Mouse (Mus musculus) midbrain, embryonic 11.5 days (tissue): ENCODE data around the gene Bckdhb. TPM values are rescaled to one million over a fixed set of nuclear protein-coding genes. Genes with fewer than 3 reads are reported as not detected.
A peak's percentile ranks its signal among the peaks of the same experiment; 100 is the strongest.

Source experiments
- ATAC-seq: fragments of 200-750 bp; cut with Nextera tagmentation; 2 replicates; pipeline ENCODE4 v1.8.0; 2017; ENCODE audit warnings: moderate TSS enrichment, moderate library complexity; ENCODE audit not compliant: low FRiP score
- DNase-seq: peaks from one replicate; pipeline ENCODE4 v3.0.0; 2015; ENCODE audit warnings: low spot score; ENCODE audit errors: missing footprints
- H3K27ac ChIP-seq: fragments of 300-500 bp; sonication (generic); 2 replicates; pipeline ENCODE4 v1.5.1; 2014; ENCODE audit warnings: low read depth, low read length
- H3K27me3 ChIP-seq: fragments of 300-500 bp; sonication (generic); 2 replicates; pipeline ENCODE4 v1.6.1; 2014; ENCODE audit warnings: mild to moderate bottlenecking, low read length, moderate library complexity, mixed read lengths; ENCODE audit not compliant: control insufficient read depth, insufficient read depth
- H3K36me3 ChIP-seq: fragments of 300-500 bp; sonication (generic); 2 replicates; pipeline ENCODE4 v1.6.1; 2014; ENCODE audit warnings: mild to moderate bottlenecking, low read length, moderate library complexity, mixed read lengths; ENCODE audit not compliant: control insufficient read depth, insufficient read depth
- H3K4me1 ChIP-seq: fragments of 300-500 bp; sonication (generic); 2 replicates; pipeline ENCODE4 v1.6.1; 2014; ENCODE audit warnings: low read length; ENCODE audit not compliant: control insufficient read depth, insufficient read depth
- H3K4me2 ChIP-seq: fragments of 300-500 bp; sonication (generic); 2 replicates; pipeline ENCODE4 v1.6.1; 2014; ENCODE audit warnings: mild to moderate bottlenecking, moderate library complexity
- H3K4me3 ChIP-seq: fragments of 300-500 bp; sonication (generic); 2 replicates; pipeline ENCODE4 v1.5.1; 2014; ENCODE audit warnings: low read depth, low read length
- H3K9ac ChIP-seq: fragments of 300-500 bp; sonication (generic); 2 replicates; pipeline ENCODE4 v1.6.1; 2014; ENCODE audit warnings: low read length
- H3K9me3 ChIP-seq: fragments of 300-500 bp; sonication (generic); 2 replicates; pipeline ENCODE4 v1.6.1; 2016; ENCODE audit warnings: low read length; ENCODE audit not compliant: control insufficient read depth
- WGBS: fragments of 180-500 bp; shearing (Covaris S2); extraction: QIAGEN DNeasy Blood & Tissue Kit; methylation state at CpG from one replicate; pipeline ENCODE4 v1.1.7; 2014; 5-methylcytosine and 5-hydroxymethylcytosine counted together
- polyA plus RNA-seq: library from polyadenylated mRNA; unstranded; fragments of >200 nt; fragmentation: Nextera tagmentation; extraction: Ambion mirVana; gene quantifications from 2 replicates; pipeline ENCODE4 v1.2.1, GENCODE M21; 2014

Bckdhb gene
- polyA plus RNA-seq, 1 experiment from 2014 or later = 56.9 TPM

GRCm38 (mm10) chr9:84032669-84033341 is 107.9 kb downstream of the Bckdhb start:
- peak; percentile 92 for DNase-seq
- peak overlapping the region; percentile 59 for H3K27ac ChIP-seq
- H3K4me3 ChIP-seq = peak overlapping the region; percentile 6; the same call in 1 of the 2 replicates
- no peaks in the 10 kb centered on the region for H3K27me3 ChIP-seq
- peak overlapping the region; percentile 32 for H3K4me2 ChIP-seq
- WGBS = 6% methylated on average over 19 of the region's 19 CpGs
- H3K9ac ChIP-seq = peak overlapping the region; percentile 24; the same call in 1 of the 2 replicates
- peak; percentile 90 for ATAC-seq
- no peaks in the 10 kb centered on the region for H3K9me3 ChIP-seq
- peaks cover 17% of the 10 kb centered on the region for H3K4me1 ChIP-seq
- no peaks in the 10 kb centered on the region for H3K36me3 ChIP-seq

GRCm38 (mm10) chr9:84036046-84036445 is 111.1 kb downstream of the Bckdhb start:
- Histone ChIP-seq H3K9ac (no peak overlapping the region), H3K4me3 (no peak overlapping the region), H3K27me3 (no peaks in the 10 kb centered on the region), H3K4me2 (no peak overlapping the region), H3K9me3 (no peaks in the 10 kb centered on the region), H3K27ac (no peak overlapping the region), H3K36me3 (no peaks in the 10 kb centered on the region), H3K4me1 (peaks cover 17% of the 10 kb centered on the region)
- WGBS = 90% methylated on average over 8 of the region's 8 CpGs
- no peak for DNase-seq
- ATAC-seq = no peak

- Histone ChIP-seq H3K4me2 (no peak overlapping the region), H3K9me3 (no peaks in the 10 kb centered on the region), H3K27me3 (no peaks in the 10 kb centered on the region), H3K27ac (no peak overlapping the region), H3K4me1 (peaks cover 15% of the 10 kb centered on the region), H3K4me3 (no peak overlapping the region), H3K36me3 (no peaks in the 10 kb centered on the region), H3K9ac (no peak overlapping the region)
- 94% methylated on average over 1 of the region's 1 CpGs for WGBS
- ATAC-seq = no peak
- no peak for DNase-seq
These were observed 112.3 kb downstream of the Bckdhb start for GRCm38 (mm10) chr9:84037224-84037623.

GRCm38 (mm10) chr9:84038946-84039345 is 114.0 kb downstream of the Bckdhb start:
- Histone ChIP-seq H3K9me3 (no peaks in the 10 kb centered on the region), H3K4me1 (no peaks in the 10 kb centered on the region), H3K4me3 (no peak overlapping the region), H3K27me3 (no peaks in the 10 kb centered on the region), H3K36me3 (no peaks in the 10 kb centered on the region), H3K27ac (no peak overlapping the region), H3K4me2 (no peak overlapping the region), H3K9ac (no peak overlapping the region)
- 86% methylated on average over 4 of the region's 4 CpGs for WGBS
- DNase-seq (peak; percentile 12), ATAC-seq (no peak)

GRCm38 (mm10) chr9:84040376-84040775 is 115.4 kb downstream of the Bckdhb start:
- WGBS = 85% methylated on average over 2 of the region's 2 CpGs
- H3K27me3 ChIP-seq = no peaks in the 10 kb centered on the region
- ATAC-seq = no peak
- peak; percentile 41 for DNase-seq
- no peaks in the 10 kb centered on the region for H3K9me3 ChIP-seq
- no peak overlapping the region for H3K4me3 ChIP-seq
- H3K27ac ChIP-seq = no peak overlapping the region
- no peaks in the 10 kb centered on the region for H3K4me1 ChIP-seq
- H3K36me3 ChIP-seq = no peaks in the 10 kb centered on the region
- no peak overlapping the region for H3K9ac ChIP-seq
- no peak overlapping the region for H3K4me2 ChIP-seq

GRCm38 (mm10) chr9:84041631-84042277 is 116.8 kb downstream of the Bckdhb start:
- WGBS = 91% methylated on average over 4 of the region's 4 CpGs
- no peak overlapping the region for H3K4me3 ChIP-seq
- H3K27ac ChIP-seq = no peak overlapping the region
- no peaks in the 10 kb centered on the region for H3K4me1 ChIP-seq
- no peaks in the 10 kb centered on the region for H3K36me3 ChIP-seq
- no peak overlapping the region for H3K4me2 ChIP-seq
- ATAC-seq (no peak), DNase-seq (peak; percentile 69)
- no peaks in the 10 kb centered on the region for H3K9me3 ChIP-seq
- no peaks in the 10 kb centered on the region for H3K27me3 ChIP-seq
- no peak overlapping the region for H3K9ac ChIP-seq

- H3K36me3 ChIP-seq = no peaks in the 10 kb centered on the region
- ATAC-seq (no peak), DNase-seq (no peak)
- no peak overlapping the region for H3K9ac ChIP-seq
- no peaks in the 10 kb centered on the region for H3K27me3 ChIP-seq
- H3K4me3 ChIP-seq = no peak overlapping the region
- H3K4me1 ChIP-seq = no peaks in the 10 kb centered on the region
- WGBS = 85% methylated on average over 3 of the region's 3 CpGs
- no peaks in the 10 kb centered on the region for H3K9me3 ChIP-seq
- no peak overlapping the region for H3K4me2 ChIP-seq
- H3K27ac ChIP-seq = no peak overlapping the region
These were observed 117.6 kb downstream of the Bckdhb start for GRCm38 (mm10) chr9:84042539-84042938.

- no peak overlapping the region for H3K4me2 ChIP-seq
- no peaks in the 10 kb centered on the region for H3K36me3 ChIP-seq
- no peaks in the 10 kb centered on the region; the same call in 1 of the 2 replicates for H3K4me1 ChIP-seq
- DNase-seq = peak; percentile 39
- WGBS = 94% methylated on average over 6 of the region's 6 CpGs
- no peak overlapping the region for H3K27ac ChIP-seq
- H3K4me3 ChIP-seq = no peak overlapping the region
- no peaks in the 10 kb centered on the region for H3K9me3 ChIP-seq
- no peak overlapping the region for H3K9ac ChIP-seq
- no peaks in the 10 kb centered on the region for H3K27me3 ChIP-seq
- no peak for ATAC-seq
These were observed 119.2 kb downstream of the Bckdhb start for GRCm38 (mm10) chr9:84044136-84044535.

- H3K9ac ChIP-seq = no peak overlapping the region
- 93% methylated on average over 2 of the region's 2 CpGs for WGBS
- no peaks in the 10 kb centered on the region; the same call in 1 of the 2 replicates for H3K4me1 ChIP-seq
- no peaks in the 10 kb centered on the region for H3K9me3 ChIP-seq
- H3K4me3 ChIP-seq = no peak overlapping the region
- ATAC-seq (no peak), DNase-seq (no peak)
- no peaks in the 10 kb centered on the region for H3K36me3 ChIP-seq
- H3K4me2 ChIP-seq = no peak overlapping the region
- H3K27me3 ChIP-seq = no peaks in the 10 kb centered on the region
- no peak overlapping the region for H3K27ac ChIP-seq
These were observed 120.7 kb downstream of the Bckdhb start for GRCm38 (mm10) chr9:84045632-84046031.
